Mouse (Mus musculus): ENCODE data around the gene Slc7a8.

Slc7a8 gene

DNA sequence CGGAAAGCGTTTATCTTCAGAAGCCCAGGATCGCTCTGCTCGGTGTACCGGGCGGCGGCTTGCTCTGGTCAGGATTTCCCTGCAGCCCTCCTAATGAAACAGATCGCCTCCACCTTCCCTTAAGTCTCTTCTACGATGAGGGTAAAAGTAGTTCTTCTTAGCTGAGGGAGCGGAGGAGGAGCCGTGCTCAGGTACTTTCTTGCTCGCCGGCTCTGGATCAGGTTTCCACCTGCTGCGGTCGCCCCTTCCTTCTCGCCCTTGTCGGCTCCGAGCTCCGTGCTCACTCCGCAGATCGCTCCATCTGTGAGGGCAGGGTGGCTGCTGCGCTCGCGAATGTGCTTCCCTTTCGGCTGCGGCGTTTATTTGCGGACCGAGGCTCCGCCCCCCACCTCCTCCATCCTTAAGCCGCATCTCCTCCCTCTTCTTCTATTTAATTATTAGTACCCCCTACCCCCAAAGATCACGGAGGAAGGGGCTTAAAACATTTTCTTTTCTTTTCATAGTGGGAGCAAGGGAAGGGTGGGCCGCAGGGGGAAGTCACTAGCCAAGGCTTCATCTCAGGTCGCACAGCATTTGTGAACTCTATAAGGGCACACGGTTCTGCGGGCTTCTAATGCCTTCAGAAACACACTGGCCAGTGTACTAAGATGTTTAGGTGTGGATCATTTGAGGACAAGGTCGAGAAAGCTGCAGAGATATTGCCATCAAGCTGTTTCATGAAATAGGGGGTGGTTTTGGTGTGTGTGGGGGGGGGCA lies at the start of gene Slc7a8:
Slc7a8 (minus strand) TSS at position 337 of the 756 bp plus-strand sequence.
- DNase-seq, result peak; percentile 82

DNA sequence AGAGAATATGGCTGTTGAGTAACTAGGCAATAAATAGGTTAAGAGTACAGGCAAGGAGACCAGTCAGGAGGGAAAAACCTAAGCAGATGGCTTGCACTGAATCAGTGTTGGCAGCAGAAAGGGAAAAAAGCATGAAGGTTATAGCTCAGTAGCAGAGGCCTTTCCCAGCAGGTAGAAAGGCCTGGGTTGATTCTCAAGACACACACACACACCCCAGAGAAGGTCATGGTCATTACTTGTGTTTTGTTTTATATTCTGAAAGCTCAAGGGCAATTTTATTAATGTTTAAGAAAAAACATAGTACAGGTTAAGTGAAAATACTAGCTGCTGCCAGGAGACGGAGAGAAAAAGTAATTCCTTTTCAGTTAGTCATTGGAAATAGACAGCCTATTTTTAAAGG lies 42.0 kb upstream of the Slc7a8 start:
- DNase-seq, result peak; percentile 25

DNA sequence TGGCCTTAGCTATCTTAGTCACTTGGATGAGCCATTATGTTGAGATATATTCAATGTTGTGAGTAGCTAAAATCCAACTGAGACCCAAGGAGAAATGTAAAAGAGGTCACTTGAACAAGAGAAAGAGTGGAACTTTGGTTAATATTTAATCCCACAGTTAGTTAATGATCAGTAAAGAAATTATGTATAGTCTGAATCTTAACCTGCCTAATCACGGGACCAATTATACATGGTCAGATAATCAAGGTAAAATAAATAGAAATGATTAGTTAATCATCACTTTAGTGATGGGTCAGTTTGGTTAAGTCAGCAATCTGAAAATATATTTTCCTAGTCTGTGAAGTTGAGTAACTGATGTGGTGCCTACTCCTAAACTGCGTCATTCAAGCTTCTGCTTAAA lies 40.6 kb upstream of the Slc7a8 start:
- no peak for DNase-seq

DNA sequence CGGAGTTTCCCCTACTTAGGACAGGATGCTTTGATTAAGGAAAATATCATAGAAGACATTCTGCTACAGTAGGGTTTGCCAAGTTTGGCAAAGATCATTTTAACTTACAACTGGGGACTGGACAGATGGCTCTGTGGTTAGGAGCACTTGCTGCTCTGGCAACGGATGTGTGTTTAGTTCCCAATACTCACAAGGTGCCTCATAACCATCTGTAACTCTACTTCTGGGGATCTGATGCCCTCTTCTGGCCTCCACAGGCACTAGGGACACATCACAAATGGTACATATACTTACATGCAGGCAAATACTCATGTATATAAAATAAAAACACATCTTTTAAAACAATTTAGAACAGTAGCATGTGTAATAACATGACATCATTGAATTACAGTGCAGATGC lies 36.0 kb upstream of the Slc7a8 start:
- peak; percentile 50 for DNase-seq

DNA sequence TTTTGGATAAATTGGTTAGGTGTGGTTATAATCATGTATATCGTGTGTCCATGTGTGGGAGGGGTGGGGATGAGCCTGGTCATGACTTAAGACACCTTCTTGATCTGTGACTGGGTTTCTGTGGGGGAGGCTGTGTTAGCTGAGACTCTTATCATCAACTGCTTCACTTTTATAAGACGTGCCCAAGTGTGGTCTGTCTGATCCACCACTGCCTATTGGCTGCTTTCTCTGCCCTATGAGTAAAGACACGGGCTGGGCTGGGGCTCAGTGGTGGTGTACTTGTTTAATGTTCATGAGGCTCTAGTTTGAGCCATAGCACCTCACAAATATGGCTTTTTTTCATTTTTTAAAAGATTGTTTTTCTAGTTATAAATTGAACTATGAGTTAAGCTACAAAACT lies 34.0 kb upstream of the Slc7a8 start:
- no peak for DNase-seq

DNA sequence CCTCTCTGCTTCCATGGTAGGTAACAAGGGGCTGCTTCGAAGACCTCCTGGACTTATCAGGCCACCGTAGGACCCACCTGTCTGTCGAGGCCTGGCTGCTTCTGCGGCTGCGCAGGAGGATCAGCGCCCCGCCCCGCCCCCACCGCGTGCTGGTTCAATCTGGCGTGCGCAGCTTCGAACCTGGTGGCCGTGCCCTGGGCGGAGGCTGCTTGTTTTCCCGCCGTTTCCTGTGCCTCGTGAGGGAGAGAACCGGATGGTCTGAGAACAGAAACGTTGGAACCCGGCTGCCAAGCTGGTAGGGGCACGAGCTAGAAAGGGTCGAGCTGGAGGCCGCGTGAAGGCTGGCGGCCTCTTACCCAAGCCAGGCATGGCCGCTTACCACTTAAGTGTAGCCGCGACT lies 32.2 kb upstream of the Slc7a8 start, which contains the start of gene Rnf212b:
Rnf212b (plus strand) TSS at position 151 of the 400 bp plus-strand sequence.
- no peak for DNase-seq

DNA sequence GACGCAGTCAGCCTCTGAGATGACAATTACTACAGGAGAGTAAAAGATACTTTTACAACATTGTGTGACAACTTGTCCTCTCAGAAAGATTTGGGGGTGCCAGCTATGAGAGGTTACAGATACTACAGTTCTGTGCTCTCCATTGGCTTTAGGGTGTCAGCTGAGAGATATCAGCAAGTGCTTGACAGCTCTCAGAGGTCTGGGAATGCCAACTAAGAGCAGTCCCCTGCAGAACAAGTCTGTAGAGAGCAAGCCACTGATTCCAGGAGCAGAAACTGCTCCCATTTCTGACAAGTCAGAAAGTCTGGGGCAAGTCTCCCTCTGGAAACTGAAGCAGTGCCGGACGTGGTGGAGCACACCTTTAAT lies 27.9 kb upstream of the Slc7a8 start:
- no peak for DNase-seq

DNA sequence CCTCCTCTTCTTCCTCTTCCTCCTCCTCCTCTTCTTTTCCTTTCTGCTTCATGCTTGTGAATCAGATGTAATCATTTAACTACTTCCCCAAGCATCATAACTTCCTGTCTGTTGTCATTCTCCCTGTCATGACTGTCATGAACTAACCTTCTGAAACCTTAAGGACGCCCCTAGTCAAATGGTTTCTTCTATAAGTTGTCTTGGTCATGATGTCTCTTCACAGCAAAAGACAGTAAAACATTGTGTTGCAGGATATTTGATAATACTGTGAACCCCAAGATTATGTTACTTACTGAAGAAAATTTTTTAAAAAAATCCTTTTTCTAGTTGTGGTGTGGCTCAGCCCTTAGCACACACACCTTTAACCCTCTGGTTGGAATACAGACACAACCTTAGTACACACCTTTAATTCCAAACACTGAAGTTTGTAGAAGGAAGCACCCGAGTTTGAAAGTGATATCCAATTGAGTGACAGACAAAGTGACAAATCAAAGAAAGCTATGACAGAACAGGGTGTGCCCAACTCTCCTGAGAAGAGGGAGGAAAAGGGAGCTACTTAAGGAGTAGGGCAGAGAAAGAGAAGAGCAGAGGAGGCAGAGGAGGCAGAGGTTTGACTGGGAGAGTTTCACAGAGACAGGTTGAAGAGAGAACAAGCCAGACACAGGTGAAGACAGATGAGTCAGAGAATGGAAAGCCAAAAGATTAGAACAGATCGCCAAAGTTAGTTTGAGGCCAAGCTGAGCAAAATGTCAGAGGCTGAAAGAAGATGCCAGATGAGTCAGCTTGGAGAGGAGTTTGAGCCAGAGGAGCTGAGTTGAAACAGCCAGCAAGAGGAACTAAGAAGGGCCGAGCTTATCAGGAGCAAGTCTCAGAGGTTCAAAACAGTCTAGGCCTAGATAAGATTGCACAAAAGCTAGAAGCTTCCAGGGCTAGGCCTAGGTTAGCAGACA lies 27.2 kb upstream of the Slc7a8 start:
- DNase-seq, result no peak

DNA sequence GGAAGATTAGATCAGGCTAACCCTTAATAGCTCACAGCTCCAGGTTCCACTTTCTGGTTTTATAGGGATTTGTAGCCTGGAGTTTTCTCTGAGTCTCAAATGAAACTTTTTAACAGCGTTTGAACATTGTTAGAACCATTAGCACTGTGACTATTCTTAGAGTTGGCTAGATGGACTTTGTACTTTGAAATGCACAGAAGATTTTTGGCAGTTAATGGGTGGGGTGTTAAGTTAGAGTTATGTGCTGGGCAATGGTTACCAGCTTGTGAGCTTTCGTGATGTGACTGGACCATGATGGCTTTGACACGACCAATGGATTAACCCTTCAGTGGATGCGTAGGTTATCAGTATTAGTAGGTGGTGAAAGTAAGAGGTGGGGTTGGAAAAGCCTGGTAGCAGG lies 24.4 kb upstream of the Slc7a8 start:
- DNase-seq, result no peak

DNA sequence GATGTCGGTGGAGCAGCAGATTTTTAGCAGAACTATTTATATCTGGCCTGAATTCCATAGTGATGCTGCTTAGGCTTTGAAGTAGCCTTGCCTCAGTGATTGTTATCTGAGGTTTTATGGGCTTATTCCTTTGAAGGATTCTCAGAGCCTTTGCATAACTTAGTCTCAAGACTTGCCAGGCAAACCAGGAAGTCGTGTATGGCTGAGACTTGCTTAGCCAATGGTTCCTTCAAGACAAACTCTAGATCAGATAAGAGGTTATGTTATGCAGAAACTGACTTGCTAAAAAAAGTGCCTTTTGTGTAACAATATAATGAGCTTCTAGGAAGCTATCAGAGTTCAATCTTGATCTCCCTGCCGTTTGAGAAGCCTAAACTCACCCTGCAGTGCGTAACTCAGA lies 20.7 kb upstream of the Slc7a8 start:
- no peak for DNase-seq

DNA sequence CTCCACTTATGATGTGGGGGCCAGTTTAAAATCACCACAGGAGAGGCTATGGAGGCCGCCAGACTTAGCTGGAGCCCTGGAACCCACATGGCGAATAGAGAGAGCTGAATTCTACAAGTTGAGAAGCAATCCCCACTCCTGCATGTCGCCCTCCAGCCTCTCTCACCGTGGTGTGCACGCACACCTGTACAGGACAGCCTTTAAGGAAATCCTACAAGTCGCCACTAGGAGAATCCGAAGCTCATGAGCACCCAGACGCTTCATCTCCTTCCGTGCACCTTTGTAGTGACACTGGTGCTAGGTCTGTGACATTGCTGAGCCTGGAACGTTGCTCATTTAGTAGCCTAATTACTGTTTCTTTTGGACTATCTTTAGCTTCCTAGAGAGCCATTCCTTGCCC lies 17.9 kb upstream of the Slc7a8 start:
- no peak for DNase-seq

DNA sequence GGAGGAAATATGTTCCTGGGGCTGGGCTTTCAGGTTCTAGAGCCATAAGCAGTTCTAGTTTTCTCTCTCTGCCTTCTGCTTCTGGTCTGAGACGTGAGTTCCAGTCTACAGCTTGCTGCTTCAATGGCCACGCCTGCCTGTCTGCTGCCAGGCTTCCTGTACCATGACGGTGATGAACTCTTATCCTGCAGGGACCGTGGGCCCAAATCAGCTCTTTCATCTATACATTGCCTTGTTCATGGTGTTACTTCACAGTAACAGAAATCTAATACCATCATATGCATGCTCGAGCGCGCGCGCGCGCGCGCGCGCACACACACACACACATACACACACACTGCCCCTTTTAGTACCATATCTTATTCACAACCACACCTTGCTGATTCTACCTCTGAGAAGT lies 15.0 kb upstream of the Slc7a8 start:
- DNase-seq, result no peak

DNA sequence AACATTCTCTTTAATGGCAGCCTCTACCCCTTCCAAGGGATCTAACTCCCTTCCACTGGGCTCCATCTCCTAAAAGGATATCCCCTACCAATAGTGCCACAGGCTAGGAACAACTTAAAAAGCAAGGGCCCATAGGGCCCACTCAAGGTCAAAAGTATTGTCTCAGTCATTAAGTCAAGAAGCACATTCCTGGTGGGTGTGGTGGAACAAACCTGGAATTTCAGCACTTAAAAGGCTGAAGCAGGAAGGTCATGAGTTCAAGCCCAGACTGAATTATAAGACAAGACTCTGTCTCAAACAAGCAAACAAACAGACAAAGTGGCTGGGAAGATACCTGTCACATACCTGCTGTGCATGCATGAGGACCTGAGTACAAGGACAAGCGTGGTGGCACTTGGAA lies 14.2 kb upstream of the Slc7a8 start:
- DNase-seq, result no peak

DNA sequence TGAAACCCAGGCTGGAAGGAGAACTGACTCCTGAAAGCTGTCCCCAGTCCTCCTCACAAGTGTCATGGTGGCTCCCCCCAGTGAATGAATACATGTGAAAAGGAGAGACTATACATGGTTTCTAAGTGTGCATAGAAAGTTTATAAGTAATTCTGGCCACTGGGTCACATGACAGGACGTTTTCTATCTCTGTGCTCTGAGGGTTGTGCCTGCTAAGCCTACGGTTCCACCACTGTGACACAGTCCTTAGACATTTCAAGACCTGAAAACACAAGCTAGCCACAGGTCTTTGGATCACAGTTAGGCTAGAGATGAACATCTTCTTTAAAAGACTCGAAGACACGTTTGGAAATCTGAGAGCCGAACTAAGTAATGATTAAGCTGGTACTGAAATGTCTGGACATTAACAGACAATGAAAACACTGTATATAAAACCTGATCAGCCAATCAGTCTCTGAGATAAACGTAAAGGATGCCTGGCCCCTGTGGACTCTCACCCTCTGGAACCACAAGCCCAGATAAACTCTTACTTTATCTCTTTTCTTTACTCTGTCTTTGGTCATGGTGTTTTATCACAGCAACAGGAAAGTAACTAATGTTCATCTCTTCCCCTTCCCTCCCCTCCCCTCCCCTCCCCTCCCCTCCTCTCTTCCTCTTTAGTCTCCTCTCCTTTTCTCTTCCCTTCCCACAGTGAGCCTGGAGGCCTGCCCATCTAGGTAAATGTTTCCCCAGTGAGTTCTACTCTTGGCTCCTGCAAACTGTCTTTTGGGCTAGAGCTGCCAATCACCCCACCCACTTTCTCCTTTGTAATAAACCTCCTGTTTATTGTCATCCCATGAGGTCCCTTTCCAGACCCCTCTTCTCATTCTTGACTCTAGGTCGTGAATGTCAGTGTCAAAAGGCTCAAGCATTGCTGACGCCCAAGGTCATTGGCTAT lies 12.4 kb upstream of the Slc7a8 start:
- peak; percentile 32 for DNase-seq

DNA sequence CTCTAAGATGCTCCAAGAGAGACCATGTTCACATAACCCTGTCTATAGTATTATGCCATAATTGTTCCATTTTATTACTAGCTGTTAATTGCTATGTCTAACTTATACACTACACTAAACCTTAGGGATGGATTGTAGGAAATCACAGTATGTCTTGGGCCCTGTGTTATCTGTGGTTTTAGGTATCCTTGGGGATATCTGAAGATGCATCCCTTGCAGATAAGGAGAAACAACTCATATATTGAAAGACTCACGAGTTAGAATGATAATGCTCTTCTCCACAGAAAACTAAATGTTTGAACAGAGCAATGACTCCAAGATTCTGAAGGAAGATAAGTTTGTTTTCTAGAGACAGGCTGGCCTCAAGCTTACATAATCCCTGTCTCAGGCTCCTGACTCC lies 11.6 kb upstream of the Slc7a8 start:
- no peak for DNase-seq

DNA sequence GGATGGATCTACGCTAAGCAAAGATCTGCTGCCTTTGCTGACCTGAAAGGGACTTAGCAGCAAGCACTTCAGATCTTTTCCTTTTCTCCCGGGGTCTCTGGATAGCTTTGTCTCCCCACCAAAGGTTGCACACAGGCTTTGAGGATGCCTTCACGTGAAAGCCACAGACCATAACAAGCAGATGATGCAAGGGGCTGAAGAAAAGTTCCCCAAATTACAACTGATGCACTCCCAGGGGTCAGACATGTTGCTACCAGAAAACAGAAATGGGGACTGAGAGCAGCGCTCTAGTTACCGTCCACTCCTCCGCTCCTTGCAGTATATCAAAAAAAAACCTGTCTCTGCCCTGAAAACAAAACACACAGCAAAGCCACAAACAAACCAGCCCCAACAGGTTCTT lies 10.4 kb upstream of the Slc7a8 start:
- DNase-seq, result no peak

DNA sequence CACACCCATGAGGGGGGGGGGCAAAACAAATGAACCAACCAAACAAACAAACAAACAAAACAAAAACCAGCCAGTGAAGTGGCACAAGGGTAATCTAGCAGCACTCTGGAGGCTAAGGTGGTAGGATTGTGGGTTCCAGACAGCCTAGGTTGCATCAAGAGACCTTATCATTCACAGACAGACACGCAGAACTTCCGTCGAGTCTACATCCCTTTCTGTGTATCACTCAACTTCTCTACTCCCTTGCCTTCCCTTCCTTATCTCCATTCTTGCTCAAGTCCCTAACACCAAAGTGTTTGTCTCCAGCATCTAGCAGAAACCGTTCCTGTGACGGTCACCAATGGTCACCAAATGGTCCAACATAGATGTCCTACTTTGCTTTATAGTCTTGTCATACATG lies 6.5 kb upstream of the Slc7a8 start:
- DNase-seq, result no peak

DNA sequence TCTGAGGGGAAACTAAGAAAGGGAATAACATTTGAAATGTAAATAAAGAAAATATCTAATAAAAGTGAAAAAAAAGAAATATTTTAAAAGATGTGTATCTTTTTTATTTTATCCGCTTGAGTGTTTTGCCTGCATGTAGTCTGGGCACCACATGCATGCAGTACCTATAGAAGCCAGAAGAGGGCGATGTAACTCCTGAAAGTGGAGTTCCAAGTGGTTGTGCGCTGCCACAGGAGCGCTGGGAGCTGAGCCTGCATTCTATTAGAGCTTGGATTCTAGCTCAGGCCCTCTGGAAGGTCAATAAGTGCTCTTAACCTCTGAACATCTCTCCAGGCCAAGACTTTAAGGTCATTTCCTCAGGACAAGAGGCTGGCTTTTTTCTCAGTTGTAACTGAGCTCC lies 5.5 kb upstream of the Slc7a8 start:
- DNase-seq, result no peak

DNA sequence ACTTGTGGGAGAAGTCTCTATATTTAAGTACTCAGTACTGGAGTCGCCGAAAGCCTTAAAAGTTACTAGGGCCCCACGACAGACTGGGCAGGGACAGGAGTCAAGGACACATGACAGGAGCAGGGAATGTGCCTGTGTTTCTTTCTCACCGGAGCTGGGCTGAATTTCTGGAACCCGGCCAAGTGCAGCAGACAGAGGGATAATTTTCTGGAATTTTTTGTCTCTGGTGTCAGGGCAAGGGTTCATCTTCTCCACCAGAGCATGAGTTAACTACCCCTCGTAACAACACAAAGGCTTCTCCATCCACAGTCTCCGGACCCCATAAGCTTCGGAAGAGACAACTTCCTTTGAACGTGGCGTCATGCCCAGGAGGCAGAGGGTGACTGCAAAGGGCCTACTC lies 4.7 kb upstream of the Slc7a8 start:
- peak; percentile 57 for DNase-seq

DNA sequence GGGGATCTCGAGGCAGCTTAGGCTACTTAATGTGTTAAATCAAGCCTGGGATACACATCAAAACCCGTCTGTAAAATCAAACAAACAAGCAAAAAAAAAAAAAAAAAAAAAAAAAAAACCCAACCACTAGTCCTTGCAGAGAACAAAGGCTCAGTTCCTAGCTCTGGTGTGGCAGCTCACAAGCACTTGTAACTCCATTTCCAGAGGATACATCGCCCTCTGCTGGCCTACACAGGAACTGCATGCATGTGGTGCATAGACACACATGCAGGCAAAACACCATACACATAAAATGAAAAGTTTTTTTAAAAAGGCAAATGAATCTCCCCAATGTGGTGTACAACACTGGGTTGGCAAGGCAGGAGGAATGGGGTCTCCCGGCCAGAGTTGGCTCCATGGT lies 4.2 kb upstream of the Slc7a8 start:
- peak; percentile 81 for DNase-seq

DNA sequence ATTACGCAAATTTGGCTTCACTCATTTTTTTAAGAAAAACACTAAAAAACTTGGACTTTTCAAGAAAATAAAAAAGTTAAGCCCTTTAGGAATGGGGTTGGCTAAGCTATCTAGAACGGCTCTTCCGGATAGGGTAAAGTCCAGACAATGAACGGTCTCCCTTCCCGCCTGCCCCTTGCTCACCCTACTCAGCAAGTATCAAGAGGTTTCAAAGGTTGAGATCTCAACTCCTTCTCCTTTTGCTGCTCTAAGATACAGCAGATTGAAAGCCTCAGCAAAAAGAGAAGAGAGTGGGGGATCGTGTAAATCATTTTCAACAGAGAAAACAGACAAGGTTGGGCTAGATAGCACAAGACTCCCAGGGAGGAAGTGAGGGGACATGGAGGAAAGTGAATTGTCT lies 1.2 kb upstream of the Slc7a8 start:
- DNase-seq, result no peak

DNA sequence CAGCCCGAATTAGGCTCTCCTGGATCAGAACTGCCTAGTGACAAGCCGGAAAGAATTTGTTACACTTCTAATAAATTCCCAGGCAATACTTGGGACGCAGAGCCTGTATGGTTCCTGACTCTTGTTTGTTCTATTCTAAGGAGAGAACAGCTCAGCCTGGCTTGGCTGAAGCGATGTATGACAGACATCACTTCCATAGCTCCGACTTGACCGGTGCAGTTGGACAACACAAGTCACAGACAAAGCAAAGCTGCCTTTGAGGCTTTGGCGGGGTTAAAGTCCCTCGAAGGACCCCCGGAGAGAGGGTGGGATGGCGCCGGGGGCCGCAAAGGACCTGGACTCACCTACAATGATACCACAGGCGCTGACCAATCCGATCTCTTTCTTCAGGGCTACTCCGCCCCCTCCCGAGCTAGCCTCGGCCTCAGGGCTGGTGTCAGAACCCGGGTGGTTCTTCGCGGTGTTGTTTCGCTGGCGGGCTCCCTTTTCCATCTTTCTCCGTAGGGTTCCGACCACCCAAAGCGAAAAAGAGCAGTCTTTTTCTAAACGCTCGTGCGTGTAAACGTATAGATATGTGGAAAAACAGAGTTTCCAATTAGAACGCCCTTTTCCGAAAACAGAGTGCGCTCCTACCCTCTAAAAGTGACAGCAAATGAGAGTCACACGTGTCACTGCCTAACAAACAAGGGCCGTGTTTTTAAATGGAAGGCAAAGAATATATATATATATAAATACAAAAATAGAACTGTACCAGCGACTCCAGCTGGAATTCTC lies 723 bp downstream of the Slc7a8 start:
- peak; percentile 79 for DNase-seq
